Mouse (Mus musculus): Measurements from ENCODE around the gene Exoc3l4. TPM values are rescaled to one million over a fixed set of nuclear protein-coding genes. Genes with fewer than 3 reads are reported as not detected.

Gene Exoc3l4
- 6.8 TPM for polyA plus RNA-seq (2014; fragmentation: Illumina TruSeq; extraction: RNeasy Lipid Tissue Mini Kit (QIAGEN cat#74804); ENCODE audit: low replicate concordance)

GRCm38 (mm10) chr12:111416921-111417779, at the start of gene Exoc3l4:
Gene Exoc3l4 (plus strand): TSS chr12:111417017.

GRCm38 (mm10) chr12:111377376-111377973, 39.3 kb upstream of the Exoc3l4 start, which contains the start of gene Cdc42bpb:
Gene Cdc42bpb (minus strand): TSS chr12:111377718.

GRCm38 (mm10) chr12:111406622-111407021, 10.2 kb upstream of the Exoc3l4 start, which contains the start of gene Lbhd2:
Gene Lbhd2 (plus strand): TSS chr12:111406809.

GRCm38 (mm10) chr12:111442309-111443010, 25.6 kb downstream of the Exoc3l4 start, which contains the start of gene Tnfaip2:
Gene Tnfaip2 (plus strand): TSS chr12:111442469.

Other genes starting within 250 kb of the Exoc3l4 start
- gene 4930595D18Rik, start 232.5 kb upstream of the Exoc3l4 start, polyA plus RNA-seq (2014; fragmentation: Illumina TruSeq; extraction: RNeasy Lipid Tissue Mini Kit (QIAGEN cat#74804); ENCODE audit: low replicate concordance) = not detected
- 0.48 TPM for gene Amn, start 145.9 kb upstream of the Exoc3l4 start, polyA plus RNA-seq (2014; fragmentation: Illumina TruSeq; extraction: RNeasy Lipid Tissue Mini Kit (QIAGEN cat#74804); ENCODE audit: low replicate concordance)
- 5.4 TPM for gene Cdc42bpb, start 39.3 kb upstream of the Exoc3l4 start, polyA plus RNA-seq (2014; fragmentation: Illumina TruSeq; extraction: RNeasy Lipid Tissue Mini Kit (QIAGEN cat#74804); ENCODE audit: low replicate concordance)
- gene Lbhd2, start 10.2 kb upstream of the Exoc3l4 start, polyA plus RNA-seq (2014; fragmentation: Illumina TruSeq; extraction: RNeasy Lipid Tissue Mini Kit (QIAGEN cat#74804); ENCODE audit: low replicate concordance) = not detected
- gene Tnfaip2, start 25.5 kb downstream of the Exoc3l4 start, polyA plus RNA-seq (2014; fragmentation: Illumina TruSeq; extraction: RNeasy Lipid Tissue Mini Kit (QIAGEN cat#74804); ENCODE audit: low replicate concordance) = 1.4 TPM
- gene Gm266, start 68.8 kb downstream of the Exoc3l4 start, polyA plus RNA-seq (2014; fragmentation: Illumina TruSeq; extraction: RNeasy Lipid Tissue Mini Kit (QIAGEN cat#74804); ENCODE audit: low replicate concordance) = 0.37 TPM
- gene Eif5, start 121.0 kb downstream of the Exoc3l4 start, polyA plus RNA-seq (2014; fragmentation: Illumina TruSeq; extraction: RNeasy Lipid Tissue Mini Kit (QIAGEN cat#74804); ENCODE audit: low replicate concordance) = 591 TPM
- gene Mark3, start 157.5 kb downstream of the Exoc3l4 start, polyA plus RNA-seq (2014; fragmentation: Illumina TruSeq; extraction: RNeasy Lipid Tissue Mini Kit (QIAGEN cat#74804); ENCODE audit: low replicate concordance) = 200 TPM

Measured in small intestine, adult 10 weeks (tissue).